Mouse (Mus musculus) erythroblast, adult 5-6 weeks (primary cell): ENCODE results near the gene Klhl5. TPM values are rescaled to one million over a fixed set of nuclear protein-coding genes. Genes with fewer than 3 reads are reported as not detected.
"Not testable (repeated sequence)": the region's sequence is repeated elsewhere in the genome, so short reads cannot be mapped to it uniquely, and the experiment has no call there.

ENCODE experiments used
- ATAC-seq: replicated peaks from 2 replicates; pipeline ENCODE4 v1.8.0; 2016; ENCODE audit warnings: moderate number of reproducible peaks, mild to moderate bottlenecking, moderate TSS enrichment, inconsistent platforms; ENCODE audit not compliant: poor library complexity, low FRiP score, severe bottlenecking
- total RNA-seq, 2 experiments: library from RNA; stranded (forward) in 1 of 2; stranded (reverse) in 1 of 2; fragments of 150-400 nt in 1 of 2; fragments of 200-764, 138-1000 nt in 1 of 2; gene quantifications; 2 replicates each; pipeline versions ENCODE4 v1.2.3 to v1.2.4; 2015 to 2017; ENCODE audit warnings: low replicate concordance in 2 of 2

Klhl5 gene
- total RNA-seq, 2 experiments from 2014 or later, result 12.9 to 31.1 TPM

GRCm38 (mm10) chr5:65096082-65096481, 11.3 kb upstream of the Klhl5 start:
- ATAC-seq, result no peak

GRCm38 (mm10) chr5:65096805-65097204, 10.5 kb upstream of the Klhl5 start:
- no peak for ATAC-seq

- no peak for ATAC-seq
These were observed 9.9 kb upstream of the Klhl5 start for GRCm38 (mm10) chr5:65097457-65097856.

GRCm38 (mm10) chr5:65100002-65100401, 7.3 kb upstream of the Klhl5 start:
- no peak for ATAC-seq

- ATAC-seq, result no peak
These were observed 6.1 kb upstream of the Klhl5 start for GRCm38 (mm10) chr5:65101209-65101608.

- ATAC-seq, result no peak
These were observed 5.7 kb upstream of the Klhl5 start for GRCm38 (mm10) chr5:65101621-65102020.

GRCm38 (mm10) chr5:65102026-65102640, 5.2 kb upstream of the Klhl5 start:
- ATAC-seq, result no peak

- ATAC-seq, result no peak
These were observed 4.7 kb upstream of the Klhl5 start for GRCm38 (mm10) chr5:65102641-65103042.

GRCm38 (mm10) chr5:65107773-65108432, 564 bp downstream of the Klhl5 start:
- ATAC-seq, result no peak

- ATAC-seq, result not testable (repeated sequence)
These were observed 4.9 kb downstream of the Klhl5 start for GRCm38 (mm10) chr5:65112225-65112624.

- no peak for ATAC-seq
These were observed 6.0 kb downstream of the Klhl5 start for GRCm38 (mm10) chr5:65113323-65113722.

GRCm38 (mm10) chr5:65116789-65117188, 9.4 kb downstream of the Klhl5 start:
- ATAC-seq, result no peak

GRCm38 (mm10) chr5:65119495-65119894, 12.2 kb downstream of the Klhl5 start:
- no peak for ATAC-seq

GRCm38 (mm10) chr5:65119918-65120317, 12.6 kb downstream of the Klhl5 start:
- no peak for ATAC-seq

GRCm38 (mm10) chr5:65122616-65123015, 15.3 kb downstream of the Klhl5 start:
- no peak for ATAC-seq

- no peak for ATAC-seq
These were observed 18.8 kb downstream of the Klhl5 start for GRCm38 (mm10) chr5:65126137-65126536.

- ATAC-seq, result no peak
These were observed 21.1 kb downstream of the Klhl5 start for GRCm38 (mm10) chr5:65128481-65128880.

- no peak for ATAC-seq
These were observed 23.3 kb downstream of the Klhl5 start for GRCm38 (mm10) chr5:65130528-65131210.

- ATAC-seq, result no peak
These were observed 24.0 kb downstream of the Klhl5 start for GRCm38 (mm10) chr5:65131211-65131879.

- no peak for ATAC-seq
These were observed 28.8 kb downstream of the Klhl5 start for GRCm38 (mm10) chr5:65136159-65136558.

GRCm38 (mm10) chr5:65137073-65137472, 29.7 kb downstream of the Klhl5 start:
- ATAC-seq, result no peak
